Mouse (Mus musculus) liver, adult 2 months (tissue): Measurements from ENCODE around the gene Ptpn11. TPM values are rescaled to one million over a fixed set of nuclear protein-coding genes. Genes with fewer than 3 reads are reported as not detected.
"Not testable (repeated sequence)": the region's sequence is repeated elsewhere in the genome, so short reads cannot be mapped to it uniquely, and the experiment has no call there.

Experiments used
- DNase-seq: peaks from one replicate; pipeline ENCODE4 v3.0.0-alpha.2; 2011; ENCODE audit warnings: low read depth, low spot score; ENCODE audit errors: extremely low read depth
- H3K27ac ChIP-seq: fragments of 200-500 bp; replicated peaks from 2 replicates; pipeline ENCODE4 v1.5.1; 2012; ENCODE audit warnings: low read depth, mild to moderate bottlenecking, control low read depth, inconsistent platforms, low read length; ENCODE audit not compliant: insufficient read depth
- H3K27me3 ChIP-seq: fragments of 200-500 bp; 2 replicates; pipeline ENCODE4 v1.6.1; 2012; ENCODE audit warnings: mild to moderate bottlenecking, moderate library complexity, low read length, inconsistent platforms; ENCODE audit not compliant: control insufficient read depth, insufficient read depth
- H3K36me3 ChIP-seq: fragments of 200-500 bp; 2 replicates; pipeline ENCODE4 v1.6.1; 2012; ENCODE audit warnings: low read length, inconsistent platforms; ENCODE audit not compliant: control insufficient read depth, insufficient read depth
- H3K4me1 ChIP-seq: fragments of 200-500 bp; 2 replicates; pipeline ENCODE4 v1.6.1; 2011; ENCODE audit warnings: low read length; ENCODE audit not compliant: control insufficient read depth, insufficient read depth
- H3K4me3 ChIP-seq: fragments of 200-500 bp; 2 replicates; pipeline ENCODE4 v1.5.1; 2011; ENCODE audit warnings: low read depth, mild to moderate bottlenecking, control low read depth, low read length, moderate library complexity; ENCODE audit not compliant: insufficient read depth
- H3K79me2 ChIP-seq: fragments of 200-500 bp; 2 replicates; pipeline ENCODE4 v1.6.1; 2012; ENCODE audit warnings: inconsistent platforms, mild to moderate bottlenecking, low read length, moderate library complexity; ENCODE audit not compliant: control insufficient read depth, insufficient read depth
- H3K9ac ChIP-seq: fragments of 200-500 bp; 2 replicates; pipeline ENCODE4 v1.6.1; 2012; ENCODE audit warnings: low read depth, mild to moderate bottlenecking, control low read depth, inconsistent platforms, low read length
- CTCF ChIP-seq: fragments of 200-500 bp; IDR thresholded peaks from 2 replicates; pipeline ENCODE4 v1.5.1; 2011; ENCODE audit warnings: low read depth, low read length, control low read depth
- POLR2A ChIP-seq: fragments of 200-500 bp; IDR thresholded peaks from 2 replicates; pipeline ENCODE4 v1.6.1; 2011; ENCODE audit warnings: low read length, control low read depth; ENCODE audit not compliant: insufficient read depth; ENCODE audit errors: extremely low read depth
- WGBS: fragments of 180-500 bp; shearing (Covaris S2); methylation state at CpG from one replicate; pipeline ENCODE4 v1.1.7; 2018; 5-methylcytosine and 5-hydroxymethylcytosine counted together
- polyA plus RNA-seq: library from polyadenylated mRNA; depleted of rRNA; stranded (reverse); fragments of >200 nt; gene quantifications from 2 replicates; pipeline ENCODE4 v1.2.3, GENCODE M21; 2012
- total RNA-seq: library from RNA; depleted of rRNA; stranded (reverse); fragments of >200 nt; gene quantifications from 2 replicates; pipeline ENCODE4 v1.2.3, GENCODE M21; 2014

Ptpn11 gene
- total and polyA plus RNA-seq, 2 experiments = 15.6 to 23.1 TPM

DNA sequence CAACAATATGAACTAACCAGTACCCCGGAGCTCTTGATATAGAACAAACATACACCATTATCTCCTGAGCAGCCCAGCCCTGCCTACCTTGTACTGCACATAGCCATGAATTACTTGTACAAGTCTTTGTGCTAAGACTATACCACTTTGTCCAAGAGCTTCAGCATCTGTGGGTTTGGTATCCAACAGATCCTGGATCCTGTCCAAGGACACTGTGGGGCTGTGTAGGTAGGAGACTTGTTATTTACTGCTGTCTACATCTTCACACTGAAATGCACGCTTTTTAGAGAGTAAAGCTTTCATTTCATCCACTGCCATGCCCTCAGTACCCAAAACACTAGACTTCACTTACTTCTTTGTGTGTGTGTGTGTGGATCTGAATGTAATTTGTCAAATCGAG is 33.7 kb upstream of the Ptpn11 start:
- no peaks in the 10 kb centered on the region for H3K36me3 ChIP-seq
- H3K27me3 ChIP-seq = no peaks in the 10 kb centered on the region
- no peak overlapping the region for H3K9ac ChIP-seq
- TF ChIP-seq POLR2A (no peak), CTCF (no peak)
- no peak overlapping the region for H3K4me3 ChIP-seq
- H3K4me1 ChIP-seq = peaks cover 4% of the 10 kb centered on the region; the same call in 1 of the 2 replicates
- H3K27ac ChIP-seq = no peak overlapping the region
- DNase-seq = no peak
- WGBS = 84% methylated on average over 3 of the region's 3 CpGs
- H3K79me2 ChIP-seq = peaks cover 34% of the 10 kb centered on the region; the same call in 1 of the 2 replicates

DNA sequence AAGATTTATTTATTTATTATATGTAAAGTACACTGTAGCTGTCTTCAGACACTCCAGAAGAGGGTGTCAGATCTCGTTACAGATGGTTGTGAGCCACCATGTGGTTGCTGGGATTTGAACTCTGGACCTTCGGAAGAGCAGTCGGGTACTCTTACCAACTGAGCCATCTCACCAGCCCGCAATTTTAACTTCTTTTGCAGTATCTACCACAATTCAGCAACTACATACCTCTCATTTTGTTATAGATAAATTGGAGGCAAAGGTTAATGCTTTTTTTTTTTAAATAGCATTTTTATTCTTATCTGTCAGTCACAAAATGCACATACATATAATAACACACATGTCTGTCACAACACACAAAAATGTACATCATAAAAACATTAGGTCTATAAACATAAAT is 32.8 kb upstream of the Ptpn11 start:
- not testable (repeated sequence) for H3K36me3 ChIP-seq, H3K4me3 ChIP-seq, H3K4me1 ChIP-seq, H3K27me3 ChIP-seq, H3K9ac ChIP-seq, DNase-seq, H3K27ac ChIP-seq
- H3K79me2 ChIP-seq = peaks cover 31% of the 10 kb centered on the region; the same call in 1 of the 2 replicates
- WGBS = 92% methylated on average over 4 of the region's 4 CpGs

DNA sequence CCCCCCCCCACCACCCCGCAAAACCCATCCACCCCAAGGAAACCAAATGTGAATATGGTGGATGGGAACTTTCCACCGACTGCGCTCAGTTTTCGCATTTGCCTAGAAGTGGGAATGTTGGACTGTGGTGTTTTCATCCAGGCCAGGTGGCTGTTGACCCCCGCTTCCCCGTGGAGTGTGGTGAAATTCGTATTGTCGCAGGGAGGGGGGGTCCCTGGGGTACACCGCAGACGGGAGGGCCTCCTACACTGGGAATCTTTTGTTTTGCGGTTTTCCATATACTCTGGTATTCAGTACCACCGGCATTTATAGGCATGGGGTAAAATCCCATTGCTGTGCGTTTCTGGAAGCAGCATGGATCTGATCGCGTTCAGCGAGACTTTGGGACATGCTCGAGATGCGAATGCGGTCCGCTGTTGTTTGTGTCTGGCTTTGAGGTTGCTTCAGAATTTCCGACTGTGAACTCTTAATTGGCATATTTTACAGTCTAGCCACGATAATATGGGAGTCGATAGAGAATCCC is 30.2 kb upstream of the Ptpn11 start:
- no peaks in the 10 kb centered on the region for H3K36me3 ChIP-seq
- no peak for TF ChIP-seq POLR2A
- no peak for TF ChIP-seq CTCF
- H3K9ac ChIP-seq = 0 out of 2 replicates have a peak overlapping the region, but pooled peaks have one; percentile 13
- no peak overlapping the region for H3K27ac ChIP-seq
- H3K4me3 ChIP-seq = peak overlapping the region; percentile 87; the same call in 1 of the 2 replicates
- H3K79me2 ChIP-seq = peaks cover 20% of the 10 kb centered on the region; the same call in 1 of the 2 replicates
- WGBS = 44% methylated on average over 22 of the region's 23 CpGs
- DNase-seq = no peak
- no peaks in the 10 kb centered on the region for H3K27me3 ChIP-seq
- peaks cover 4% of the 10 kb centered on the region; the same call in 1 of the 2 replicates for H3K4me1 ChIP-seq

DNA sequence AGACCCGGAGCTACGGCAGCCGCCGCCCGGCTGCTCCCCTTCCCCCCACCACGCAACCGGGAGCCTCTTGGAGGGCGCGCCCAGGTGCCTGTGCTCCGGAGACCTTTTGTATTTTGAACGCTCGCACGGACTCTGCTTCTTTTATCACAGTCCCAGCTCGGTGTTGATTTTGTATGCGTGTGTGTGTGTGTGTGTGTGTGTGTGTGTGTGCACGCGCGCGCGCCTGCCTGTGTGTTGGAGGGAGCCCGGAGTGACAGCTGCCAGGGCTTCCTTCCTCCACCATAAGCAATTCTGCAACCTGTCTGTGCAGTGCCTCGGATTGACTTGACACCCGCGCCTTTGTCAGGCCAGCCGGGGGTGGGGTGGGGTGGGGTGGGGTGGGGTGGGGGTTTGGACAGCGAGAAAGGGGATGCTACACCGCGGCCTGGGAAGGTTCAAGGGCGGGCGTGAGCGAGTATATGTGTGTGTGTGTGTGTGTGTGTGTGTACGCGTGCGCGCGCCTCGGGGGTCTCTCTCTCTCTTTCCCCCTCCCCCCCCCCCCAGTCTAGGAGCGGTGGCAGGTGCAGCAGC is 29.6 kb upstream of the Ptpn11 start:
- WGBS = under 1% methylated on average over 37 of the region's 38 CpGs
- TF ChIP-seq POLR2A = no peak
- TF ChIP-seq CTCF = no peak
- DNase-seq = peak; percentile 74
- Histone ChIP-seq H3K27ac (peak overlapping the region; percentile 67), H3K4me3 (peak overlapping the region; percentile 87), H3K9ac (peak overlapping the region; percentile 89), H3K27me3 (no peaks in the 10 kb centered on the region), H3K36me3 (no peaks in the 10 kb centered on the region), H3K4me1 (peaks cover 4% of the 10 kb centered on the region; the same call in 1 of the 2 replicates), H3K79me2 (peaks cover 16% of the 10 kb centered on the region; the same call in 1 of the 2 replicates)

DNA sequence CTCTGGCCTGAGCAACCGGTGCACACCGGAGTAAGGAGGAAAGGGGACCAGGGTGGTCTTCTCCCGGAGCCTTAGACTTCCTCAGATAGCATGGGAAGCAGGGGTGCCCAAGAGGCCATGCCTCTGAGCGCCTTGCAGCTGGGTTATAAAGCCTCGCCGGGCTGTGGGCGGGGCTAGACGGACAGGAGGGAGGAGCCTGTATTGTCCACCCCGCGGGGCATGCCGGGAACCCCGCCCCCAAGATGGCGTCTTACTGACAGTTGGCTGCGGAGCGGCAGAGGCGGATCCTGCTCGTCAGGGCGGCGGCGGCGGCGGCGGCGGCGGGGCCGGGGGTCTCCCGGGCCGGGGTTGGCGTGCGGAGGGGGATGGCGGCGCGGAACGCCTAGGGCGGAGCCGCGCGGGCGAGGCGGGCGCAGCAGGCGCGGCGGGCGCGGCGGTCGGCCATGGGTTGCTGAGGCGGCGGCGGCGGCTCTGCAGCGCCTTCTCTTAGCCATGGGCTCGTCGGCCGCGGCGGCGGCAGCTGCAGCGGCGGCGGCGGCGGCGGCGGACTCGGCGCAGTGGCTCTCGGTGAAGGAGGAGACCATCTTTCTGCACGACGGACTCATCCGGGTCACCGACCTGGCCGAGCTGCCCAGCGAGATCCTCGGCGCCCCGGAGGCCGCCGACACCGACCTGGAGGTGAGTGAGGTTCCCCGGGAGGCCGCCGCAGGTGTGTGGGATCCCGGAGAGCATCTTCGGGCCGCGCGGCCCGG is 29.0 kb upstream of the Ptpn11 start, which contains the start of gene Hectd4:
TSS of gene Hectd4 (plus strand) at position 240 of the 752 bp plus-strand sequence.
- Histone ChIP-seq H3K4me1 (peaks cover 4% of the 10 kb centered on the region; the same call in 1 of the 2 replicates), H3K36me3 (no peaks in the 10 kb centered on the region), H3K27ac (peak within 1 kb of the TSS; percentile 67), H3K4me3 (peak within 1 kb of the TSS; percentile 87), H3K27me3 (no peaks in the 10 kb centered on the region), H3K9ac (peak within 1 kb of the TSS; percentile 89), H3K79me2 (peaks cover 13% of the 10 kb centered on the region; the same call in 1 of the 2 replicates)
- under 1% methylated on average over 70 of the region's 90 CpGs for WGBS
- peak; percentile 74 for DNase-seq
- TF ChIP-seq CTCF = no peak
- TF ChIP-seq POLR2A = peak; percentile 78
